Mouse (Mus musculus) neural tube, embryonic 12.5 days (tissue): ENCODE results near the gene Olfr1302. TPM values are rescaled to one million over a fixed set of nuclear protein-coding genes. Genes with fewer than 3 reads are reported as not detected.

Experiments
- ATAC-seq: fragments of 200-750 bp; cut with Nextera tagmentation; 2 replicates; pipeline ENCODE4 v1.8.0; 2017; ENCODE audit warnings: low read depth, mild to moderate bottlenecking, moderate TSS enrichment, moderate library complexity; ENCODE audit not compliant: low FRiP score
- H3K27ac ChIP-seq: fragments of 300-500 bp; sonication (generic); 2 replicates; pipeline ENCODE4 v1.5.1; 2016
- H3K27me3 ChIP-seq: fragments of 300-500 bp; sonication (generic); replicated peaks from 2 replicates; pipeline ENCODE4 v1.6.1; 2016; ENCODE audit warnings: mild to moderate bottlenecking
- H3K36me3 ChIP-seq: fragments of 300-500 bp; sonication (generic); 2 replicates; pipeline ENCODE4 v1.6.1; 2016; ENCODE audit warnings: mild to moderate bottlenecking
- H3K4me1 ChIP-seq: fragments of 300-500 bp; sonication (generic); 2 replicates; pipeline ENCODE4 v1.6.1; 2016
- H3K4me2 ChIP-seq: fragments of 300-500 bp; sonication (generic); replicated peaks from 2 replicates; pipeline ENCODE4 v1.6.1; 2016; ENCODE audit warnings: mild to moderate bottlenecking
- H3K4me3 ChIP-seq: fragments of 300-500 bp; sonication (generic); 2 replicates; pipeline ENCODE4 v1.5.1; 2016
- H3K9ac ChIP-seq: fragments of 300-500 bp; sonication (generic); 2 replicates; pipeline ENCODE4 v1.6.1; 2016; ENCODE audit warnings: mild to moderate bottlenecking
- H3K9me3 ChIP-seq: fragments of 300-500 bp; sonication (generic); 2 replicates; pipeline ENCODE4 v1.6.1; 2016; ENCODE audit warnings: mild to moderate bottlenecking
- WGBS: fragments of 180-500 bp; shearing (Covaris S2); methylation state at CpG from one replicate; pipeline ENCODE4 v1.1.7; 2016; 5-methylcytosine and 5-hydroxymethylcytosine counted together
- polyA plus RNA-seq: library from polyadenylated mRNA; unstranded; fragments of >200 nt; fragmentation: Nextera tagmentation; extraction: Ambion mirVana; gene quantifications from 2 replicates; pipeline ENCODE4 v1.2.1, GENCODE M21; 2016

The Olfr1302 gene
- not detected in 2 replicates for polyA plus RNA-seq

DNA sequence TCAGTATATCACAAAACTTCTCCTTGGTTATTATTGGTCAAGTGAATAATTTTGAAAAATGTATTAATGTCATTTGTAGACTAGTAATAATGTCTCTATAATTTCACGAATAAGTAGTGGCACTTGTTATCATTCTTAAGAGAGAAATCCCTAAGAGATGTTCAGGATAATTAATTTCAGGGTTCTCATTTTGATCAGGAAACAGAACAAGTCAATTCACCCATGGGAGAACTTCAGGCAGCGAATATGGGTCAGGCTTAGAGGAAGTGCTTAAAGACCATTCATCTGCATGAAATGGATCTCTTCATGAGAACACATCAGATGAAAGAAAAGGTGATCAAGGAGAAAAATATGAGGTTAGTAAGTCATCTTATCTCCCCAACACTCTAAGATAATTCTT lies at the start of gene Olfr1302:
Olfr1302 (plus strand) TSS at position 301 of the 400 bp plus-strand sequence.
- 84% methylated on average over 2 of the region's 2 CpGs for WGBS
- Histone ChIP-seq H3K4me2 (no peak within 1 kb of the TSS), H3K9me3 (no peaks in the 10 kb centered on the region), H3K4me1 (no peaks in the 10 kb centered on the region), H3K9ac (no peak within 1 kb of the TSS), H3K36me3 (no peaks in the 10 kb centered on the region), H3K27ac (no peak within 1 kb of the TSS), H3K4me3 (no peak within 1 kb of the TSS), H3K27me3 (no peaks in the 10 kb centered on the region)
- no peak for ATAC-seq

- Histone ChIP-seq H3K27me3 (no peaks in the 10 kb centered on the region), H3K9ac (no peak within 1 kb of the TSS), H3K4me3 (no peak within 1 kb of the TSS), H3K4me2 (no peak within 1 kb of the TSS), H3K36me3 (no peaks in the 10 kb centered on the region), H3K4me1 (no peaks in the 10 kb centered on the region), H3K27ac (no peak within 1 kb of the TSS), H3K9me3 (no peaks in the 10 kb centered on the region)
- no peak for ATAC-seq
- WGBS: 87% methylated on average over 3 of the region's 3 CpGs
Observed at GRCm38 (mm10) chr2:111750706-111751105, 26.5 kb upstream of the Olfr1302 start, which contains the start of gene Olfr1301. Gene Olfr1301 (plus strand): TSS chr2:111751006.

GRCm38 (mm10) chr2:111812936-111813335 lies 35.7 kb downstream of the Olfr1302 start:
- Histone ChIP-seq H3K9ac (no peak overlapping the region), H3K36me3 (no peaks in the 10 kb centered on the region), H3K9me3 (no peaks in the 10 kb centered on the region), H3K4me2 (no peak overlapping the region), H3K27ac (no peak overlapping the region), H3K4me1 (no peaks in the 10 kb centered on the region), H3K27me3 (no peaks in the 10 kb centered on the region), H3K4me3 (no peak overlapping the region)
- no peak for ATAC-seq

DNA sequence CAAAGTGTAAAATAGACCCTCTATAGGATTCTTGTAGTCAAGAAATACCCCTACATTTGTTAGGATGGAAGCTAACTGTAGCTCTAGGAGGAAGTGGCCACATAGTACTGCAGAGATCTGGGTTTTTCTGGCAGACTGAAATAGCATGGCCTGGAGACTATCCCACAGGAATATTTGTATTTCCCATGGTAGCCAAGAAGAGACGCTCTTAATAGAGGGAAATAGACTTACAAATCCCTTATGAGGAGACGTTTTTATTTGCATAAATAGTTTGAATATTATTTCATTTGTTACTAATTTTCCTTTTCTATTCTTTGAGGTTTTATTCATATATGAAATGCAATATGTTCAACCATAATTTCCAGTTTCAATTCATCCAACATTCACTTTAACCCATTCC lies 43.0 kb downstream of the Olfr1302 start, which contains the start of gene Olfr1303:
Olfr1303 (minus strand) TSS at position 101 of the 400 bp plus-strand sequence.
- 85% methylated on average over 2 of the region's 2 CpGs for WGBS
- Histone ChIP-seq H3K4me2 (no peak within 1 kb of the TSS), H3K27ac (no peak within 1 kb of the TSS), H3K4me1 (no peaks in the 10 kb centered on the region), H3K36me3 (no peaks in the 10 kb centered on the region), H3K4me3 (no peak within 1 kb of the TSS), H3K27me3 (no peaks in the 10 kb centered on the region), H3K9me3 (no peaks in the 10 kb centered on the region), H3K9ac (no peak within 1 kb of the TSS)
- no peak for ATAC-seq

Other genes starting within 250 kb of the Olfr1302 start
- not detected in 2 replicates for gene Olfr1294, start 237.1 kb upstream of the Olfr1302 start, polyA plus RNA-seq
- not detected in 2 replicates for gene Olfr1295, start 207.7 kb upstream of the Olfr1302 start, polyA plus RNA-seq
- gene Olfr1297, start 150.9 kb upstream of the Olfr1302 start, polyA plus RNA-seq: not detected in 2 replicates
- gene Olfr1298, start 128.2 kb upstream of the Olfr1302 start, polyA plus RNA-seq: not detected in 2 replicates
- not detected in 2 replicates for gene Olfr1299, start 116.0 kb upstream of the Olfr1302 start, polyA plus RNA-seq
- not detected in 2 replicates for gene Olfr1301, start 26.4 kb upstream of the Olfr1302 start, polyA plus RNA-seq
- not detected in 2 replicates for gene Olfr1303, start 42.9 kb downstream of the Olfr1302 start, polyA plus RNA-seq
- gene Olfr1305, start 99.7 kb downstream of the Olfr1302 start, polyA plus RNA-seq: not detected in 2 replicates
- not detected in 2 replicates for gene Olfr1306, start 138.8 kb downstream of the Olfr1302 start, polyA plus RNA-seq
- gene Olfr1307, start 172.0 kb downstream of the Olfr1302 start, polyA plus RNA-seq: 0.01 TPM in 1 of 2 replicates, not detected in the other
- gene Olfr1308, start 187.5 kb downstream of the Olfr1302 start, polyA plus RNA-seq: not detected in 2 replicates
- gene Olfr1309, start 212.9 kb downstream of the Olfr1302 start, polyA plus RNA-seq: not detected in 2 replicates
- gene Olfr1310, start 235.3 kb downstream of the Olfr1302 start, polyA plus RNA-seq: not detected in 2 replicates
- gene Olfr1311, start 247.0 kb downstream of the Olfr1302 start, polyA plus RNA-seq: not detected in 2 replicates